Mouse (Mus musculus) CH12.LX (cell line): ENCODE measurements around the gene Ncoa7. TPM values are rescaled to one million over a fixed set of nuclear protein-coding genes. Genes with fewer than 3 reads are reported as not detected.

Experiments used
- DNase-seq: peaks from one replicate; pipeline ENCODE4 v3.0.0-alpha.2; 2013; ENCODE audit errors: extremely low read depth
- H3K27ac ChIP-seq: 2 replicates; pipeline ENCODE4 v1.5.1; 2012; ENCODE audit warnings: low read depth, mild to moderate bottlenecking, control low read depth, moderate library complexity; ENCODE audit not compliant: insufficient read depth
- H3K27me3 ChIP-seq: replicated peaks from 2 replicates; pipeline ENCODE3; 2012; ENCODE audit warnings: inconsistent platforms
- H3K36me3 ChIP-seq, 2 experiments: replicated peaks in 1 of 2; 2 replicates each; pipeline versions ENCODE3 to v1.6.1; 2012; ENCODE audit warnings: inconsistent platforms in 1 of 2, low read length in 1 of 2, mild to moderate bottlenecking in 1 of 2, mixed read lengths in 1 of 2, moderate library complexity in 1 of 2; ENCODE audit not compliant: control insufficient read depth in 1 of 2, insufficient read depth in 1 of 2
- H3K4me1 ChIP-seq, 2 experiments: 2 replicates each; pipeline ENCODE4 v1.6.1; 2012; ENCODE audit warnings: inconsistent platforms in 1 of 2, moderate library complexity in 1 of 2; ENCODE audit not compliant: insufficient read depth in 2 of 2, control insufficient read depth in 1 of 2
- H3K4me2 ChIP-seq: 2 replicates; pipeline ENCODE4 v1.6.1; 2012; ENCODE audit warnings: low read depth, mild to moderate bottlenecking, control low read depth; ENCODE audit not compliant: poor library complexity, insufficient read depth, severe bottlenecking
- H3K4me3 ChIP-seq, 3 experiments: fragments of 150-350 bp in 1 of 3; sonication (generic) in 1 of 3; replicated peaks in 1 of 3; 2 replicates each; pipeline versions ENCODE3 to v1.5.1; 2011 to 2012; ENCODE audit warnings: low read depth in 2 of 3, low read length in 2 of 3, mild to moderate bottlenecking in 2 of 3, moderate library complexity in 2 of 3, control low read depth in 1 of 3, improper control_type of control experiment in 1 of 3, inconsistent platforms in 1 of 3, mixed read lengths in 1 of 3; ENCODE audit not compliant: poor library complexity in 1 of 3
- H3K79me2 ChIP-seq: replicated peaks from 2 replicates; pipeline ENCODE4 v1.6.1; 2012; ENCODE audit warnings: mild to moderate bottlenecking, moderate library complexity; ENCODE audit not compliant: control insufficient read depth, poor library complexity, insufficient read depth, severe bottlenecking; ENCODE audit errors: extremely low read depth
- H3K9ac ChIP-seq: 2 replicates; pipeline ENCODE4 v1.6.1; 2012; ENCODE audit warnings: low read depth, mild to moderate bottlenecking, control low read depth, moderate library complexity; ENCODE audit not compliant: insufficient read depth
- H3K9me3 ChIP-seq: replicated peaks from 2 replicates; pipeline ENCODE3; 2012; ENCODE audit warnings: low read length, inconsistent platforms, mixed read lengths
- BHLHE40 ChIP-seq: IDR thresholded peaks from 2 replicates; pipeline ENCODE4 v1.6.1; 2011; ENCODE audit warnings: mild to moderate bottlenecking, low read depth, low read length, improper control_type of control experiment
- CHD1 ChIP-seq: IDR thresholded peaks from 2 replicates; pipeline ENCODE4 v1.6.1; 2012; ENCODE audit warnings: low read depth, low read length, improper control_type of control experiment, inconsistent platforms
- CTCF ChIP-seq, 2 experiments: IDR thresholded peaks in 1 of 2; conservative IDR thresholded peaks in 1 of 2; 2 replicates each; pipeline ENCODE4 v1.5.1; 2011 to 2012; ENCODE audit warnings: low read depth in 2 of 2, low read length in 2 of 2, improper control_type of control experiment in 1 of 2, inconsistent platforms in 1 of 2, mild to moderate bottlenecking in 1 of 2, moderate library complexity in 1 of 2
- E2F4 ChIP-seq: IDR thresholded peaks from 2 replicates; pipeline ENCODE4 v1.6.1; 2011; ENCODE audit warnings: low read depth, low read length, improper control_type of control experiment; ENCODE audit not compliant: insufficient replicate concordance
- ETS1 ChIP-seq: conservative IDR thresholded peaks from 2 replicates; pipeline ENCODE4 v1.6.1; 2012; ENCODE audit warnings: low read depth, mild to moderate bottlenecking, inconsistent platforms, low read length, improper control_type of control experiment, moderate library complexity
- GABPA ChIP-seq: IDR thresholded peaks from 2 replicates; pipeline ENCODE4 v1.6.1; 2012; ENCODE audit warnings: low read depth, low read length, improper control_type of control experiment, inconsistent platforms; ENCODE audit not compliant: insufficient replicate concordance
- HCFC1 ChIP-seq: IDR thresholded peaks from 2 replicates; pipeline ENCODE4 v1.6.1; 2012; ENCODE audit warnings: low read depth, mild to moderate bottlenecking, inconsistent platforms, low read length, improper control_type of control experiment
- JUN ChIP-seq: IDR thresholded peaks from 2 replicates; pipeline ENCODE4 v1.6.1; 2011; ENCODE audit warnings: low read depth, mild to moderate bottlenecking, low read length, improper control_type of control experiment, moderate library complexity; ENCODE audit not compliant: insufficient read depth
- JUND ChIP-seq: conservative IDR thresholded peaks from 2 replicates; pipeline ENCODE4 v1.6.1; 2011; ENCODE audit warnings: low read depth, low read length, improper control_type of control experiment
- KAT2A ChIP-seq: IDR thresholded peaks from 2 replicates; pipeline ENCODE4 v1.6.1; 2012; ENCODE audit warnings: low read length, improper control_type of control experiment, inconsistent platforms; ENCODE audit not compliant: insufficient replicate concordance
- MAFK ChIP-seq: IDR thresholded peaks from 2 replicates; pipeline ENCODE4 v1.6.1; 2011; ENCODE audit warnings: low read length, improper control_type of control experiment; ENCODE audit not compliant: insufficient replicate concordance
- MAX ChIP-seq: IDR thresholded peaks from 2 replicates; pipeline ENCODE4 v1.6.1; 2011; ENCODE audit warnings: low read length, improper control_type of control experiment
- POLR2A ChIP-seq: IDR thresholded peaks from 2 replicates; pipeline ENCODE4 v1.6.1; 2011; ENCODE audit warnings: low read depth, mild to moderate bottlenecking, improper control_type of control experiment, low read length
- POLR2AphosphoS2 ChIP-seq: IDR thresholded peaks from 2 replicates; pipeline ENCODE4 v1.6.1; 2011; ENCODE audit warnings: low read depth, low read length, improper control_type of control experiment
- RAD21 ChIP-seq: IDR thresholded peaks from 2 replicates; pipeline ENCODE4 v1.6.1; 2011; ENCODE audit warnings: low read depth, mild to moderate bottlenecking, low read length, improper control_type of control experiment, moderate library complexity
- SMC3 ChIP-seq: IDR thresholded peaks from 2 replicates; pipeline ENCODE4 v1.6.1; 2011; ENCODE audit warnings: low read depth, low read length, improper control_type of control experiment
- TBP ChIP-seq: conservative IDR thresholded peaks from 2 replicates; pipeline ENCODE4 v1.6.1; 2011; ENCODE audit warnings: low read depth, low read length, improper control_type of control experiment
- TCF12 ChIP-seq: IDR thresholded peaks from 2 replicates; pipeline ENCODE4 v1.6.1; 2014; ENCODE audit warnings: low read depth, mild to moderate bottlenecking, inconsistent platforms, low read length, improper control_type of control experiment
- USF1 ChIP-seq: IDR thresholded peaks from 2 replicates; pipeline ENCODE4 v1.6.1; 2014; ENCODE audit warnings: low read depth, mild to moderate bottlenecking, inconsistent platforms, low read length, improper control_type of control experiment
- USF2 ChIP-seq: conservative IDR thresholded peaks from 2 replicates; pipeline ENCODE4 v1.6.1; 2011; ENCODE audit warnings: low read depth, low read length, improper control_type of control experiment
- ZC3H11A ChIP-seq: IDR thresholded peaks from 2 replicates; pipeline ENCODE4 v1.6.1; 2012; ENCODE audit warnings: low read depth, mild to moderate bottlenecking, inconsistent platforms, low read length, improper control_type of control experiment
- dilution Hi-C: fragments of 300-500 bp; cut with MboI; formaldehyde crosslinking; loops from 2 replicates; pipeline ENCODE4 v1.14.3; 2020; ENCODE audit warnings: low sequenced_read_pairs; ENCODE audit not compliant: extremely low pct_unique_long_range_greater_than_20kb, extremely low pct_ligation_motif_present
- in situ Hi-C: fragments of 300-500 bp; cut with MboI; formaldehyde crosslinking; loops from 3 replicates; pipeline ENCODE4 v1.14.3; 2019; ENCODE audit warnings: low sequenced_read_pairs, low pct_ligation_motif_present, low pct_unique_long_range_greater_than_20kb, mixed read lengths
- polyA plus RNA-seq: library from polyadenylated mRNA; unstranded; fragments of >175 nt; gene quantifications from 2 replicates; pipeline ENCODE4 v1.2.1, GENCODE M21; 2012; ENCODE audit warnings: low read depth; ENCODE audit not compliant: insufficient read length
- total RNA-seq, 2 experiments: library from RNA; depleted of rRNA; stranded (reverse); fragments of 300-350 nt in 1 of 2; fragments of >200 nt in 1 of 2; gene quantifications; 2 replicates each; pipeline ENCODE4 v1.2.3; 2012 to 2014

Gene Ncoa7
- total and polyA plus RNA-seq, 3 experiments = 4.7 to 9.2 (median 7.0) TPM

GRCm38 (mm10) chr10:30840824-30841223 lies 37.7 kb upstream of the Ncoa7 start:
- dilution Hi-C loops = no loop called here
- H3K27me3 ChIP-seq = peaks cover 2% of the 10 kb centered on the region
- TF ChIP-seq ETS1 (no peak), POLR2AphosphoS2 (no peak), JUND (no peak), MAX (no peak), E2F4 (no peak), TBP (no peak), ZC3H11A (no peak), CHD1 (no peak), JUN (no peak), USF1 (no peak), GABPA (no peak), MAFK (no peak), HCFC1 (no peak), TCF12 (no peak), USF2 (no peak), BHLHE40 (no peak), SMC3 (no peak), POLR2A (no peak)

GRCm38 (mm10) chr10:30838188-30838587 lies 35.1 kb upstream of the Ncoa7 start:
- Histone ChIP-seq H3K9ac (no peak overlapping the region), H3K4me1 (peaks cover 3 to 6% of the 10 kb centered on the region in 2 experiments; a peak in 2 of 4 replicates), H3K27me3 (peaks cover 2% of the 10 kb centered on the region), H3K4me2 (no peak overlapping the region), H3K9me3 (no peaks in the 10 kb centered on the region), H3K36me3 (no peaks in the 10 kb centered on the region), H3K79me2 (no peaks in the 10 kb centered on the region), H3K27ac (no peak overlapping the region), H3K4me3 (no peak overlapping the region)
- in situ Hi-C loops = no loop called here
- DNase-seq = peak; percentile 39
- dilution Hi-C loops = no loop called here
- no peak for TF ChIP-seq KAT2A
- TF ChIP-seq SMC3 = peak; percentile 74
- peak; percentile 37; the same call in 1 of the 2 replicates for TF ChIP-seq ZC3H11A
- peak; percentile 78 for TF ChIP-seq RAD21
- TF ChIP-seq CTCF (conservative IDR thresholded peaks at IDR 0.05 in 1 of 2, IDR thresholded peaks at IDR 0.05 in 1 of 2; ENCODE audit: low read depth in 2 of 2, low read length in 2 of 2) = peak in 1 of 2 experiments; percentile 73; a peak in 3 of 4 replicates

More at GRCm38 (mm10) chr10:30840824-30841223, 37.7 kb upstream of the Ncoa7 start:
- peaks cover 0 to 6% of the 10 kb centered on the region in 2 experiments; a peak in 2 of 4 replicates for H3K4me1 ChIP-seq
- H3K9ac ChIP-seq = no peak overlapping the region
- H3K27ac ChIP-seq = no peak overlapping the region
- H3K4me2 ChIP-seq = no peak overlapping the region
- no peak for DNase-seq
- H3K79me2 ChIP-seq = no peaks in the 10 kb centered on the region
- no peaks in the 10 kb centered on the region for H3K9me3 ChIP-seq
- no peak overlapping the region for H3K4me3 ChIP-seq
- in situ Hi-C loops = no loop called here
- H3K36me3 ChIP-seq = no peaks in the 10 kb centered on the region
